Mouse (Mus musculus): Measurements from ENCODE around the gene Tnfaip8l1.
A peak's percentile ranks its signal among the peaks of the same experiment; 100 is the strongest.

Gene Tnfaip8l1

GRCm38 (mm10) chr17:56137839-56138613 lies 24.3 kb upstream of the Tnfaip8l1 start:
- no peak for DNase-seq (ENCODE audit: low read depth, low spot score)

- DNase-seq (ENCODE audit: low read depth, low spot score), result no peak
Observed at GRCm38 (mm10) chr17:56139355-56139754, 22.9 kb upstream of the Tnfaip8l1 start.

GRCm38 (mm10) chr17:56139858-56140595 lies 22.2 kb upstream of the Tnfaip8l1 start, which contains the start of gene Sema6b:
Gene Sema6b, minus strand, starts transcription at chr17:56140343.
- no peak for DNase-seq (ENCODE audit: low read depth, low spot score)

- DNase-seq (ENCODE audit: low read depth, low spot score), result no peak
Observed at GRCm38 (mm10) chr17:56141702-56142605, 20.3 kb upstream of the Tnfaip8l1 start.

GRCm38 (mm10) chr17:56144546-56144945 lies 17.7 kb upstream of the Tnfaip8l1 start:
- DNase-seq (ENCODE audit: low read depth, low spot score), result no peak

GRCm38 (mm10) chr17:56146131-56146530 lies 16.1 kb upstream of the Tnfaip8l1 start:
- DNase-seq (ENCODE audit: low read depth, low spot score), result no peak

GRCm38 (mm10) chr17:56147420-56147819 lies 14.9 kb upstream of the Tnfaip8l1 start:
- no peak for DNase-seq (ENCODE audit: low read depth, low spot score)

GRCm38 (mm10) chr17:56148280-56148679 lies 14.0 kb upstream of the Tnfaip8l1 start:
- no peak for DNase-seq (ENCODE audit: low read depth, low spot score)

- no peak for DNase-seq (ENCODE audit: low read depth, low spot score)
Observed at GRCm38 (mm10) chr17:56148790-56149618, 13.3 kb upstream of the Tnfaip8l1 start.

GRCm38 (mm10) chr17:56149897-56150296 lies 12.4 kb upstream of the Tnfaip8l1 start:
- no peak for DNase-seq (ENCODE audit: low read depth, low spot score)

- DNase-seq (ENCODE audit: low read depth, low spot score), result peak; percentile 65
Observed at GRCm38 (mm10) chr17:56153643-56154042, 8.6 kb upstream of the Tnfaip8l1 start.

- peak; percentile 64 for DNase-seq (ENCODE audit: low read depth, low spot score)
Observed at GRCm38 (mm10) chr17:56159729-56160128, 2.5 kb upstream of the Tnfaip8l1 start.

GRCm38 (mm10) chr17:56163523-56164102 lies 1.3 kb downstream of the Tnfaip8l1 start:
- no peak for DNase-seq (ENCODE audit: low read depth, low spot score)

GRCm38 (mm10) chr17:56164510-56164909 lies 2.2 kb downstream of the Tnfaip8l1 start:
- DNase-seq (ENCODE audit: low read depth, low spot score), result no peak

GRCm38 (mm10) chr17:56165671-56166070 lies 3.4 kb downstream of the Tnfaip8l1 start:
- DNase-seq (ENCODE audit: low read depth, low spot score), result no peak

GRCm38 (mm10) chr17:56169830-56170229 lies 7.6 kb downstream of the Tnfaip8l1 start:
- no peak for DNase-seq (ENCODE audit: low read depth, low spot score)

GRCm38 (mm10) chr17:56170636-56171035 lies 8.4 kb downstream of the Tnfaip8l1 start:
- no peak for DNase-seq (ENCODE audit: low read depth, low spot score)

GRCm38 (mm10) chr17:56171456-56171855 lies 9.2 kb downstream of the Tnfaip8l1 start:
- DNase-seq (ENCODE audit: low read depth, low spot score), result no peak

GRCm38 (mm10) chr17:56171881-56172280 lies 9.6 kb downstream of the Tnfaip8l1 start:
- DNase-seq (ENCODE audit: low read depth, low spot score), result no peak

- DNase-seq (ENCODE audit: low read depth, low spot score), result no peak
Observed at GRCm38 (mm10) chr17:56173401-56174046, 11.2 kb downstream of the Tnfaip8l1 start.

Measured in skeletal muscle tissue, adult 2 months (tissue).